Mouse (Mus musculus) kidney, embryonic 16.5 days (tissue): Measurements from ENCODE around the gene Kcnab2. TPM values are rescaled to one million over a fixed set of nuclear protein-coding genes. Genes with fewer than 3 reads are reported as not detected.

Source experiments
- ATAC-seq: fragments of 200-750 bp; cut with Nextera tagmentation; 2 replicates; pipeline ENCODE4 v1.8.0; 2017; ENCODE audit warnings: moderate TSS enrichment; ENCODE audit not compliant: low FRiP score, low TSS enrichment
- H3K27ac ChIP-seq: fragments of 300-500 bp; sonication (generic); 2 replicates; pipeline ENCODE4 v1.5.1; 2014; ENCODE audit warnings: low read length
- H3K27me3 ChIP-seq: fragments of 300-500 bp; sonication (generic); 2 replicates; pipeline ENCODE4 v1.6.1; 2014; ENCODE audit warnings: low read length, control low read depth, mixed read lengths; ENCODE audit not compliant: insufficient read depth
- H3K36me3 ChIP-seq: fragments of 300-500 bp; sonication (generic); 2 replicates; pipeline ENCODE4 v1.6.1; 2014; ENCODE audit warnings: low read length, control low read depth, mixed read lengths; ENCODE audit not compliant: insufficient read depth
- H3K4me1 ChIP-seq: fragments of 300-500 bp; sonication (generic); 2 replicates; pipeline ENCODE4 v1.6.1; 2014; ENCODE audit warnings: low read length, control low read depth, mixed read lengths; ENCODE audit not compliant: insufficient read depth
- H3K4me2 ChIP-seq: fragments of 300-500 bp; sonication (generic); replicated peaks from 2 replicates; pipeline ENCODE4 v1.6.1; 2014; ENCODE audit warnings: low read depth, low read length
- H3K4me3 ChIP-seq: fragments of 300-500 bp; sonication (generic); 2 replicates; pipeline ENCODE4 v1.5.1; 2014; ENCODE audit warnings: mild to moderate bottlenecking, low read length
- H3K9ac ChIP-seq: fragments of 300-500 bp; sonication (generic); replicated peaks from 2 replicates; pipeline ENCODE4 v1.6.1; 2014; ENCODE audit warnings: low read length
- H3K9me3 ChIP-seq: fragments of 300-500 bp; sonication (generic); 2 replicates; pipeline ENCODE4 v1.6.1; 2016; ENCODE audit warnings: low read length, control low read depth
- WGBS: fragments of 180-500 bp; shearing (Covaris S2); extraction: QIAGEN DNeasy Blood & Tissue Kit; methylation state at CpG from one replicate; pipeline ENCODE4 v1.1.7; 2014; 5-methylcytosine and 5-hydroxymethylcytosine counted together
- polyA plus RNA-seq: library from polyadenylated mRNA; unstranded; fragments of >200 nt; fragmentation: Nextera tagmentation; extraction: Ambion mirVana; gene quantifications from 2 replicates; pipeline ENCODE4 v1.2.1, GENCODE M21; 2015

Kcnab2 gene
- polyA plus RNA-seq, 1 experiment from 2014 or later: 5.9 TPM

- Histone ChIP-seq H3K27ac (no peak overlapping the region), H3K4me3 (no peak overlapping the region), H3K27me3 (peaks cover 9% of the 10 kb centered on the region; the same call in 1 of the 2 replicates), H3K4me1 (peaks cover 7% of the 10 kb centered on the region), H3K36me3 (no peaks in the 10 kb centered on the region), H3K9me3 (no peaks in the 10 kb centered on the region), H3K9ac (no peak overlapping the region), H3K4me2 (no peak overlapping the region)
- no peak; the same call in 1 of the 2 replicates for ATAC-seq
- 19% methylated on average over 9 of the region's 9 CpGs for WGBS
Measured at GRCm38 (mm10) chr4:152362180-152362579, 115.5 kb downstream of the Kcnab2 start.

- Histone ChIP-seq H3K27ac (no peak overlapping the region), H3K4me2 (peak overlapping the region; percentile 47), H3K36me3 (no peaks in the 10 kb centered on the region), H3K27me3 (peaks cover 9% of the 10 kb centered on the region; the same call in 1 of the 2 replicates), H3K9ac (no peak overlapping the region), H3K9me3 (no peaks in the 10 kb centered on the region), H3K4me1 (peaks cover 7% of the 10 kb centered on the region), H3K4me3 (peak overlapping the region; percentile 25)
- peak; percentile 67; the same call in 1 of the 2 replicates for ATAC-seq
- WGBS: 2% methylated on average over 24 of the region's 24 CpGs
Measured at GRCm38 (mm10) chr4:152360855-152361254, 116.8 kb downstream of the Kcnab2 start.

DNA sequence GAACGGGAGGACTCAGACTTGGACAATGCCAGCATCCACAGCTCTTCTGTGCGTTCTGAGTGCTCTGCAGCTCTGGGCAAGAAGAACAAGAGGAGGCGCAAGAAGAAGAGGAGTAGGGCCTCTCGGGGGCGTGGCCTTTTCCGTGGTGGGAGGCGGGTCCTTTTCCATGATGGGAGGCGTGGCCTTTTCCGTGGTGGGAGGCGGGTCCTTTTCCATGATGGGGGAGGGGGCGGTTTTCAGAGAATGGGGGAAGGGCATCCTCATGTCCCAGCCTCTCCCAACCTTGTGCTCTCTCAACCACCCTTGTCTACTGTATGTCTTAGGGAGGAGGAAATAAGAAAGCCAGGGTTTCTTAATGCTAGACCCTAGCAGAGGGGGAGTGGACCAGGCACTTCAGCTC lies 118.0 kb downstream of the Kcnab2 start:
- H3K9ac ChIP-seq: no peak overlapping the region
- 9% methylated on average over 10 of the region's 11 CpGs for WGBS
- ATAC-seq: no peak

GRCm38 (mm10) chr4:152355672-152356071 lies 122.0 kb downstream of the Kcnab2 start:
- ATAC-seq: no peak
- Histone ChIP-seq H3K9me3 (no peaks in the 10 kb centered on the region), H3K4me1 (no peaks in the 10 kb centered on the region), H3K27ac (no peak overlapping the region), H3K4me3 (no peak overlapping the region), H3K4me2 (no peak overlapping the region), H3K36me3 (no peaks in the 10 kb centered on the region), H3K9ac (no peak overlapping the region), H3K27me3 (peaks cover 19% of the 10 kb centered on the region)
- WGBS: 80% methylated on average over 7 of the region's 7 CpGs

More for the DNA sequence above, 118.0 kb downstream of the Kcnab2 start:
- Histone ChIP-seq H3K27me3 (peaks cover 9% of the 10 kb centered on the region; the same call in 1 of the 2 replicates), H3K9me3 (no peaks in the 10 kb centered on the region), H3K27ac (no peak overlapping the region), H3K4me2 (no peak overlapping the region), H3K4me3 (no peak overlapping the region), H3K4me1 (peaks cover 7% of the 10 kb centered on the region), H3K36me3 (no peaks in the 10 kb centered on the region)

- Histone ChIP-seq H3K4me2 (no peak overlapping the region), H3K4me3 (no peak overlapping the region), H3K27me3 (peaks cover 19% of the 10 kb centered on the region), H3K4me1 (peaks cover 7% of the 10 kb centered on the region; the same call in 1 of the 2 replicates), H3K27ac (no peak overlapping the region), H3K36me3 (no peaks in the 10 kb centered on the region), H3K9me3 (no peaks in the 10 kb centered on the region), H3K9ac (no peak overlapping the region)
- ATAC-seq: no peak
- WGBS: 57% methylated on average over 14 of the region's 14 CpGs
Measured at GRCm38 (mm10) chr4:152353886-152354637, 123.6 kb downstream of the Kcnab2 start.

DNA sequence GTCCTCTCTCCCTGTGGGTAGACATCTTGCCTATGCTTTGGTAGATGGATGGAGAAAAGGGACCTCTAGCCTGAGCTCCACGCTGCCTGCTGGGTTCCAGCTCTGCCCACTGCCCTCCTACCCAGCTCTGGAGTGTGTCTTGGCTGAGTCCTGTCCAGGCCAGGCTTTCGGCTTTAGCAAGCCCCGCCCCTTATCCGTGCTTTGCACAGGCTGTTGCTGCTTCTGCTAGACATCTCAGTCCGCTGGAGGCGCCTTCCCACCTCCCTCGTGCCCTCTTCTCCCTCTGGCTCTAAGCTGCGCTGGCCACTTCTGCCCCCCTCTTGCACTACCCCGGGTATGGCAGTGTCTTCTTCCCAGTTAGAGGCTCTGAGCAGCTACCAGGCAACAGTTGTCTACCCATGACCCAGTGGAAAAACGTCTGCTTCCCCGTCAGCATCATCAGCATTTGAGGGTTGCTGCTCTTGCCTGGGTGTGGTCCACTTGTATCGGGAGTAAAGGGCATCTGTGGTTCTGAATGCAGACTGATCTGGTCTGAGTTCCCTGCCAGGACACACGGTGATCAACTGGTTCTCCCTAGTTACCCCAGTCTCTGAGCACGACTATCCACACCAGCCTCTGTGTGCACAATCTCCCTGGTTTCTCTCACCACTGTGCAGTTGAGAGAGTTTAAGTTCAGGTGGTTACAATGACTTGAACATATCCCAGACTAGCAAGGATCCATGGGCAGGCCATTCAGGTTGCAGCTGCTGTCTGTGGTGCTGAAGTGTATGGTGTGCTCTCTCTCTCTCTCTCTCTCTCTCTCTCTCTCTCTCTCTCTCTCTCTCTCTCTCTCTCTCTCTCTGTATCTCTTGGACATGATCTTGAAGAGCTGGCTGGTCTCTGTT lies 126.0 kb downstream of the Kcnab2 start:
- Histone ChIP-seq H3K9me3 (no peaks in the 10 kb centered on the region), H3K4me1 (peaks cover 7% of the 10 kb centered on the region; the same call in 1 of the 2 replicates), H3K27ac (no peak overlapping the region), H3K27me3 (peaks cover 21% of the 10 kb centered on the region), H3K36me3 (no peaks in the 10 kb centered on the region), H3K9ac (no peak overlapping the region), H3K4me3 (no peak overlapping the region), H3K4me2 (no peak overlapping the region)
- 15% methylated on average over 14 of the region's 14 CpGs for WGBS
- ATAC-seq: no peak; the same call in 1 of the 2 replicates

DNA sequence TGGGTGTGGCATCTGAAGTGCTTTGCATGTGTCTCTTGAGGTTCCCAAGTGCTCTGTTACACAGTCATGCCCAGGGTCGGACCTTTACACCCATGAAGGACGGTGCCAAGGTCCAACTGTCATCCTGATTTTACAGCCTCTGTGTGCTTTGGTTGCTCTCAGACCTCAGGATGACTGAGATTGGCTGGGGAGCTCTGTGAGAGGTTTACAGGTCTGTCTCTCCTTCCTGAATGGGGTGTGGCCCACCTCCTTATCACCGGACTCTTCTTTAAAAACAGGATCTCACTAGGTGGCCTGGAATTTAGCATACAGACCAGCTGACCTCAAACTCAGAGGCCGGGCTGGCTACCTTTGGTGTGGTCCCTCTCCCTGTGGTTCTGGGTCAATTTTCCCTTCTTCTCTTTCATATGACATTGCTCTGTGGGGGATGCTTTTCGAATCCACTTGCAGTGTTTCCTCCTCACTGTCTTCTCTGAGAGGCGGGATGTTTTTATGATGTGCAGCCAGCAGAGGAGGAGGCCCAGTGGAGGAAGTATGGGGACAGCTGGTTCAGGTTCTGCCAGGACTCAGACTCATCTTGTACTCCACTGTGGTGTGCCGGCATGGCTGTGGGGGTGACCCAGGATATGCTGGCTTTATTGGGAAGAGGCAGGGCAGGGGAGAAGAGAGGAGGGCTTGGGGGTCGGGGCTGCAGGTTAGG lies 126.8 kb downstream of the Kcnab2 start:
- H3K27me3 ChIP-seq: peaks cover 21% of the 10 kb centered on the region
- H3K27ac ChIP-seq: no peak overlapping the region
- H3K9ac ChIP-seq: no peak overlapping the region
- no peak; the same call in 1 of the 2 replicates for ATAC-seq
- peaks cover 7% of the 10 kb centered on the region; the same call in 1 of the 2 replicates for H3K4me1 ChIP-seq
- WGBS: 21% methylated on average over 8 of the region's 8 CpGs
- H3K4me2 ChIP-seq: no peak overlapping the region
- H3K36me3 ChIP-seq: no peaks in the 10 kb centered on the region
- H3K4me3 ChIP-seq: no peak overlapping the region
- H3K9me3 ChIP-seq: no peaks in the 10 kb centered on the region

GRCm38 (mm10) chr4:152349837-152350381 lies 127.8 kb downstream of the Kcnab2 start:
- Histone ChIP-seq H3K9me3 (no peaks in the 10 kb centered on the region), H3K9ac (no peak overlapping the region), H3K4me1 (peaks cover 7% of the 10 kb centered on the region; the same call in 1 of the 2 replicates), H3K4me2 (no peak overlapping the region), H3K36me3 (no peaks in the 10 kb centered on the region), H3K27ac (no peak overlapping the region), H3K27me3 (peaks cover 21% of the 10 kb centered on the region), H3K4me3 (no peak overlapping the region)
- ATAC-seq: no peak
- WGBS: 3% methylated on average over 17 of the region's 17 CpGs
